Mouse (Mus musculus) olfactory bulb, adult 2 months (tissue): Measurements from ENCODE around the gene Gm20403. TPM values are rescaled to one million over a fixed set of nuclear protein-coding genes. Genes with fewer than 3 reads are reported as not detected.

Experiments
- H3K27ac ChIP-seq: fragments of 200-500 bp; 2 replicates; pipeline ENCODE4 v1.5.1; 2012; ENCODE audit warnings: low read depth, low read length; ENCODE audit not compliant: insufficient read depth
- H3K4me1 ChIP-seq: fragments of 200-500 bp; 2 replicates; pipeline ENCODE4 v1.6.1; 2012; ENCODE audit warnings: low read length; ENCODE audit not compliant: control insufficient read depth, insufficient read depth
- H3K4me3 ChIP-seq: fragments of 200-500 bp; 2 replicates; pipeline ENCODE4 v1.5.1; 2012; ENCODE audit warnings: mild to moderate bottlenecking, low read depth, low read length, moderate library complexity; ENCODE audit not compliant: insufficient read depth
- CTCF ChIP-seq: fragments of 200-500 bp; IDR thresholded peaks from 2 replicates; pipeline ENCODE4 v1.5.1; 2012; ENCODE audit warnings: low read depth, mild to moderate bottlenecking, low read length, moderate library complexity; ENCODE audit not compliant: insufficient read depth
- POLR2A ChIP-seq: fragments of 200-500 bp; IDR thresholded peaks from 2 replicates; pipeline ENCODE4 v1.6.1; 2012; ENCODE audit warnings: mild to moderate bottlenecking, low read depth, low read length, moderate library complexity; ENCODE audit not compliant: insufficient read depth
- WGBS: fragments of 180-500 bp; shearing (Covaris S2); methylation state at CpG from one replicate; pipeline ENCODE4 v1.1.7; 2018; 5-methylcytosine and 5-hydroxymethylcytosine counted together
- polyA plus RNA-seq: library from polyadenylated mRNA; stranded (reverse); fragments of >200 nt; gene quantifications from 2 replicates; pipeline ENCODE4 v1.2.4, GENCODE M21; 2012; ENCODE audit warnings: low replicate concordance; ENCODE audit not compliant: missing spikeins, insufficient read depth, insufficient read length

Gm20403 gene
- not detected in 2 replicates for polyA plus RNA-seq

- Histone ChIP-seq H3K4me3 (peak within 1 kb of the TSS; percentile 98), H3K4me1 (peaks cover 5% of the 10 kb centered on the region; the same call in 1 of the 2 replicates), H3K27ac (no peak within 1 kb of the TSS)
- TF ChIP-seq POLR2A, result peak; percentile 38; the same call in 1 of the 2 replicates
- no peak for TF ChIP-seq CTCF
- WGBS, result under 1% methylated on average over 52 of the region's 60 CpGs
Observed at GRCm38 (mm10) chr12:54986052-54986717, at the start of gene Gm20403. Gm20403 (minus strand) TSS chr12:54986529.

GRCm38 (mm10) chr12:55027088-55027487, 40.8 kb upstream of the Gm20403 start:
- 79% methylated on average over 3 of the region's 3 CpGs for WGBS
- no peak for TF ChIP-seq CTCF
- no peak for TF ChIP-seq POLR2A
- Histone ChIP-seq H3K4me3 (no peak overlapping the region), H3K4me1 (no peaks in the 10 kb centered on the region), H3K27ac (no peak overlapping the region)

GRCm38 (mm10) chr12:55023284-55023683, 37.0 kb upstream of the Gm20403 start:
- TF ChIP-seq POLR2A, result no peak
- TF ChIP-seq CTCF, result no peak
- H3K4me1 ChIP-seq, result no peaks in the 10 kb centered on the region
- WGBS, result 83% methylated on average over 2 of the region's 2 CpGs

DNA sequence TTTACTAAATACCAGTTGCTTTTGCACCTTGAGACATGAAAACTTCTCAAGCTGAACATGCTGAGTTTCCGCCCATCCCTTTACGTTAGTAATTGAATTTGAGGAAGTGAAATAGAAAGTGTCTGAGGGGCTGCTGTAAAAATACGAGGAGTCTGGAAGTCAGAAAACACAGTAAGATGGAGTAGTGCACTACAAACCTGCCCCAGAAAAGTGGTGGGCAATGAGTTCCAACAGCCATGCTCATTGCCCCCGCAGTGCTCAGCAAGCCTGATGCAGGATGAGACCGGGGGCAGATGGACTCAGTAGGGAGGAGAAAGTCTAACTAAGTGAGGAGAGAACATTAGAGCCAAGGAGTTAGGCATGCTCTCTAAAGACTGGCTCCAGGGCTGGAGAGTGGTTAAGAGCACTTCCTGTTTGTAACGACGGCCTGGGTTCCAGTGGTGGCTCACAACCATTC, 33.1 kb upstream of the Gm20403 start:
- H3K4me3 ChIP-seq, result no peak overlapping the region
- no peak for TF ChIP-seq CTCF
- TF ChIP-seq POLR2A, result no peak
- H3K4me1 ChIP-seq, result no peaks in the 10 kb centered on the region
- H3K27ac ChIP-seq, result no peak overlapping the region
- WGBS, result 90% methylated on average over 7 of the region's 7 CpGs

More at GRCm38 (mm10) chr12:55023284-55023683, 37.0 kb upstream of the Gm20403 start:
- no peak overlapping the region for H3K27ac ChIP-seq
- H3K4me3 ChIP-seq, result no peak overlapping the region

GRCm38 (mm10) chr12:55017119-55017721, 30.9 kb upstream of the Gm20403 start:
- H3K4me3 ChIP-seq, result no peak overlapping the region
- TF ChIP-seq CTCF, result no peak
- no peak for TF ChIP-seq POLR2A
- H3K27ac ChIP-seq, result no peak overlapping the region
- no peaks in the 10 kb centered on the region for H3K4me1 ChIP-seq
- 40% methylated on average over 9 of the region's 9 CpGs for WGBS

- Histone ChIP-seq H3K27ac (no peak overlapping the region), H3K4me1 (no peaks in the 10 kb centered on the region), H3K4me3 (no peak overlapping the region)
- WGBS, result 52% methylated on average over 8 of the region's 8 CpGs
- TF ChIP-seq CTCF, result no peak
- TF ChIP-seq POLR2A, result no peak
Observed at GRCm38 (mm10) chr12:55016339-55017118, 30.2 kb upstream of the Gm20403 start.

DNA sequence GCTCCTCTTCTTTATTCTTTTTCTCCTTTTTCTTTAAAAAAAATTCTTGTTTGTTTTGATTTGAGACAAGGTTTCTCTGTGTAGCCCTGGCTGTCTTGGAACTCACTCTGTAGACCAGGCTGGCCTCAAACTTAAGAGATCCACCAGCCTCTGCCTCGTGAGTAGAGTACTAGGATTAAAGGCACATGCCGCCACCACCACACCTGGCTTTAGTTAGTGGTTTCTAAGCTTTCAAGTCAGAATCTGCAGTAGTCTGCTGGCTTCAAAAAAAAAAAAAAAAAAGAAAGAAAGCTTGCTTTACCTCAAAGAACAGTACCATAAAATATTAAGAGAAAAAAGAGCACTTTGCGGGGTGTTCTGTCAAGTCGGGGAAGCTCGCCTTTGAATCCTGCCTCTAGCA, 29.1 kb upstream of the Gm20403 start:
- TF ChIP-seq CTCF (no peak), POLR2A (no peak)
- Histone ChIP-seq H3K4me3 (no peak overlapping the region), H3K27ac (no peak overlapping the region), H3K4me1 (no peaks in the 10 kb centered on the region)
- WGBS, result 96% methylated on average over 5 of the region's 5 CpGs

DNA sequence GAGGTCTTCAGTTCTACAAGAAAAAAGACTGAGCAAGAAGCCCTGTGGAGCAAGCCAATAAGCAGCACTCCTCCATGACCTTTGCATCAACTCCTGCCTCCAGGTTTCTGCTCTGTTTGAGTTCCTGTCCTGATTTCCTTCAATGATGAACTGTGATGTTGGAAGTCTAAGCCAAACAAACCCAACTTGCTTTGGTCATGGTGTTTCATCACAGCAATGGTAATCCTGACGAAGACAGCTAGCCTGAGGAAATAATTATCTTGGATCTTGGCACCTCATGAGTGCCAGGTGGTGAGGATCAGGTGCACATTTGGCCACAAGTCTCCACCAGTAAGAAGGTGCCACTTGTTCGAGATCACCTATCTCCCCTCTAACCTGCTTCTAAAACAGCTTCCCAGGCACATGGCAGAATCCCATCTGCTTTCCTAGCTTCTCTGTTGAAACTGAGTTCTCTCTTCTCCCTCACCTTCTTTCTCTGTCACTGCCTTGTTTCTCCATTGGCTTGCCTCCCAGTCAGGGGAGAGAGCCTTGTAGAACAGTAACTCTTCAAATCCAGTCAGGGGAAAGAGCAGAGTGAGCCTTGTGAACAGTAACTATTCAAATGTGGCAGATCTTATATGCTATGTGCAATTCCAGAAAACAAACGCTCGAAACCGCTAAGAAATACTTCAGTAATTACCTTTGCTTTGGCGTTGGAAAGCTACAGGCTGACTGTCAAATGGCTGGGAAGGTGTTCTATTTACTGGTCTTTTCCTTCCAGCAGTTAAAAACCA, 27.5 kb upstream of the Gm20403 start, which contains the start of gene Baz1a:
Gene Baz1a (minus strand): TSS at position 723 of the 773 bp plus-strand sequence.
- TF ChIP-seq CTCF (no peak), POLR2A (no peak)
- Histone ChIP-seq H3K27ac (no peak within 1 kb of the TSS), H3K4me3 (no peak within 1 kb of the TSS), H3K4me1 (no peaks in the 10 kb centered on the region)
- 85% methylated on average over 6 of the region's 6 CpGs for WGBS
